Mouse (Mus musculus) kidney, adult 8-10 months (tissue): Measurements from ENCODE around the gene Sebox.

Experiments
- DNase-seq, 2 experiments: peaks; one replicate each; pipeline ENCODE4 v3.0.0; 2022

The Sebox gene

GRCm38 (mm10) chr11:78536690-78537084 is 33.4 kb downstream of the Sebox start:
- no peak for DNase-seq

- no peak for DNase-seq
Measured at GRCm38 (mm10) chr11:78540358-78540757, 37.1 kb downstream of the Sebox start.

- DNase-seq, result no peak
Measured at GRCm38 (mm10) chr11:78544449-78545111, 41.3 kb downstream of the Sebox start.

GRCm38 (mm10) chr11:78545181-78545580 is 41.9 kb downstream of the Sebox start:
- no peak for DNase-seq

GRCm38 (mm10) chr11:78547718-78548460 is 44.6 kb downstream of the Sebox start:
- DNase-seq, result no peak

GRCm38 (mm10) chr11:78549491-78549987 is 46.3 kb downstream of the Sebox start:
- DNase-seq, result peak in 1 of 2 experiments; percentile 35

- peak; percentile 97 for DNase-seq
Measured at GRCm38 (mm10) chr11:78550168-78551058, 47.2 kb downstream of the Sebox start, which contains the start of gene Tmem97. Tmem97 (minus strand) TSS chr11:78550777.

GRCm38 (mm10) chr11:78551059-78551398 is 47.8 kb downstream of the Sebox start:
- DNase-seq, result no peak
